Mouse (Mus musculus): ENCODE results near the gene Col9a2.
A peak's percentile ranks its signal among the peaks of the same experiment; 100 is the strongest.

- peak; percentile 94 for TF ChIP-seq CTCF (IDR thresholded peaks at IDR 0.05; ENCODE audit: low read depth)
- no peak for TF ChIP-seq EP300 (IDR thresholded peaks at IDR 0.05; ENCODE audit: low read depth)
Measured at GRCm38 (mm10) chr4:121028659-121029392, 10.4 kb upstream of the Col9a2 start.
